Mouse (Mus musculus) natural killer cell, adult 2 months (primary cell): ENCODE results near the gene Cd209b.

Experiments used
- DNase-seq, 2 experiments: peaks; one replicate each; pipeline ENCODE4 v3.0.0; 2022; ENCODE audit warnings: low spot score in 2 of 2

The Cd209b gene

GRCm38 (mm10) chr8:3926744-3927143 is at the start of gene Cd209b:
Gene Cd209b (minus strand): TSS chr8:3926844.
- no peak for DNase-seq

GRCm38 (mm10) chr8:3956037-3956436 is 29.4 kb upstream of the Cd209b start:
- peak in 1 of 2 experiments; percentile 12 for DNase-seq

- no peak for DNase-seq
Measured at GRCm38 (mm10) chr8:3954646-3955045, 28.0 kb upstream of the Cd209b start, which contains the start of gene Cd209c. Gene Cd209c (minus strand): TSS chr8:3954746.

GRCm38 (mm10) chr8:3940023-3940422 is 13.4 kb upstream of the Cd209b start:
- DNase-seq: no peak

GRCm38 (mm10) chr8:3878455-3878854 is 48.2 kb downstream of the Cd209b start, which contains the start of gene Cd209d:
Gene Cd209d (minus strand): TSS chr8:3878555.
- DNase-seq: no peak

GRCm38 (mm10) chr8:3876121-3876520 is 50.5 kb downstream of the Cd209b start:
- no peak for DNase-seq
